Mouse (Mus musculus) embryonic facial prominence, embryonic 13.5 days (tissue): ENCODE results near the gene Myl4. TPM values are rescaled to one million over a fixed set of nuclear protein-coding genes. Genes with fewer than 3 reads are reported as not detected.
A peak's percentile ranks its signal among the peaks of the same experiment; 100 is the strongest.
"Not testable (repeated sequence)": the region's sequence is repeated elsewhere in the genome, so short reads cannot be mapped to it uniquely, and the experiment has no call there.

Experiments used
- ATAC-seq: fragments of 200-750 bp; cut with Nextera tagmentation; 2 replicates; pipeline ENCODE4 v1.8.0; 2017; ENCODE audit warnings: low read depth; ENCODE audit not compliant: insufficient number of reproducible peaks, insufficient read depth, low FRiP score, low TSS enrichment
- H3K27ac ChIP-seq: fragments of 300-500 bp; sonication (generic); 2 replicates; pipeline ENCODE4 v1.5.1; 2015; ENCODE audit warnings: moderate library complexity, mild to moderate bottlenecking, inconsistent platforms
- H3K27me3 ChIP-seq: fragments of 300-500 bp; sonication (generic); 2 replicates; pipeline ENCODE4 v1.6.1; 2015; ENCODE audit warnings: mild to moderate bottlenecking, inconsistent platforms
- H3K36me3 ChIP-seq: fragments of 300-500 bp; sonication (generic); 2 replicates; pipeline ENCODE4 v1.6.1; 2015; ENCODE audit warnings: mild to moderate bottlenecking, inconsistent platforms
- H3K4me1 ChIP-seq: fragments of 300-500 bp; sonication (generic); 2 replicates; pipeline ENCODE4 v1.6.1; 2015; ENCODE audit warnings: inconsistent platforms
- H3K4me2 ChIP-seq: fragments of 300-500 bp; sonication (generic); 2 replicates; pipeline ENCODE4 v1.6.1; 2015; ENCODE audit warnings: moderate library complexity, mild to moderate bottlenecking, inconsistent platforms
- H3K4me3 ChIP-seq: fragments of 300-500 bp; sonication (generic); 2 replicates; pipeline ENCODE4 v1.5.1; 2015; ENCODE audit warnings: mild to moderate bottlenecking, inconsistent platforms
- H3K9ac ChIP-seq: fragments of 300-500 bp; sonication (generic); 2 replicates; pipeline ENCODE4 v1.6.1; 2015; ENCODE audit warnings: mild to moderate bottlenecking, inconsistent platforms
- H3K9me3 ChIP-seq: fragments of 300-500 bp; sonication (generic); 2 replicates; pipeline ENCODE4 v1.6.1; 2016; ENCODE audit warnings: inconsistent platforms
- WGBS: fragments of 180-500 bp; shearing (Covaris S2); methylation state at CpG from one replicate; pipeline ENCODE4 v1.1.7; 2015; ENCODE audit warnings: mixed read lengths; 5-methylcytosine and 5-hydroxymethylcytosine counted together
- polyA plus RNA-seq: library from polyadenylated mRNA; unstranded; fragments of >200 nt; fragmentation: Nextera tagmentation; extraction: Ambion mirVana; gene quantifications from 2 replicates; pipeline ENCODE4 v1.2.1, GENCODE M21; 2015

Myl4 gene
- polyA plus RNA-seq = 18.0 and 21.7 TPM in 2 replicates

- Histone ChIP-seq H3K27me3 (no peaks in the 10 kb centered on the region), H3K4me3 (peak within 1 kb of the TSS; percentile 88), H3K9me3 (no peaks in the 10 kb centered on the region), H3K9ac (peak within 1 kb of the TSS; percentile 100), H3K27ac (peak within 1 kb of the TSS; percentile 93), H3K4me1 (peaks cover 13% of the 10 kb centered on the region; the same call in 1 of the 2 replicates), H3K4me2 (peak within 1 kb of the TSS; percentile 71), H3K36me3 (0 out of 2 replicates have a peak, but pooled peaks cover 4% of the 10 kb centered on the region)
- ATAC-seq = peak; percentile 92
- under 1% methylated on average over 35 of the region's 35 CpGs for WGBS
Observed at GRCm38 (mm10) chr11:104550406-104550974, at the start of gene Myl4, which contains the start of gene Cdc27. TSS of gene Myl4 (plus strand) at chr11:104550663. TSS of gene Cdc27 (minus strand) at chr11:104550620.

DNA sequence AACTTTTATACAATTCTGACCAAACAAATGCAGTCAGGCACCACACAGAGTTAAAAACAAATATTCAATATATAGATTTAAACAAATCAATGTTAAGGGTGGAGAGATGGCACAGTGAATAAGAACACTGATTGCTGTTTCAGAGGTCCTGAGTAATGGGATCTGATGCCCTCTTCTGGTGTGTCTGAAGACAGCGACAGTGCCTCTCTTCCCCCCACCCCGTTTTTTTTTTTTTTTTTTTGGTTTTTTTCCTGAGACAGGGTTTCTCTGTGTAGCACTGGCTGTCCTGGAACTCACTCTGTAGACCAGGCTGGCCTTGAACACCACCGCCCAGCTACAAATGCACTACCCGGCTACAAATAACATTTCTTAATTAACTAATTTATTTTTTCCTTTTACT lies 42.0 kb upstream of the Myl4 start:
- Histone ChIP-seq H3K9me3 (no peaks in the 10 kb centered on the region), H3K27ac (no peak overlapping the region), H3K4me2 (no peak overlapping the region), H3K4me3 (no peak overlapping the region), H3K4me1 (no peaks in the 10 kb centered on the region), H3K27me3 (no peaks in the 10 kb centered on the region), H3K9ac (no peak overlapping the region), H3K36me3 (peaks cover 78% of the 10 kb centered on the region)
- no peak for ATAC-seq
- WGBS = 76% methylated on average over 4 of the region's 4 CpGs

GRCm38 (mm10) chr11:104510606-104511005 lies 39.9 kb upstream of the Myl4 start:
- Histone ChIP-seq H3K9me3 (no peaks in the 10 kb centered on the region), H3K4me1 (no peaks in the 10 kb centered on the region), H3K4me2 (no peak overlapping the region), H3K27ac (no peak overlapping the region), H3K4me3 (no peak overlapping the region), H3K36me3 (peaks cover 82% of the 10 kb centered on the region), H3K27me3 (no peaks in the 10 kb centered on the region), H3K9ac (no peak overlapping the region)
- WGBS = 79% methylated on average over 2 of the region's 2 CpGs
- ATAC-seq = no peak

DNA sequence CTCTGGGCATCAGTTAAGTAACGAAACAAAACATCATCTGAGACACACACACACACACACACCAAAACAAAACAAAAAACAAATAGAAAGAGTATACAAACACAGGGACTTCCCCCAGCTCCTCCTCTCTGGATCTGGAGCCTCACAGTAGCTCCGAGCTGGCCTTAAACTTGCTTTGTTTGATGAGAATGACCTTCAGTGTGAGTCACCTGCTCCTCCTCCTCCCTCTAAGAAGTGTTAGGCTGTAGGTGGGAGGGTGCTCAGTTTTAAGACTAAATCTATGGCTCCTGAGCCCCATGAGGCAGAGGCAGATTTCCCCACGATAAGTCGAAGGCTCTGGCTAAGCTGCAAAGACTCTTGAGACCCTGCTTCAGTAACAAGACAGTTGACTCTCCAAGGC lies 38.0 kb upstream of the Myl4 start:
- H3K36me3 ChIP-seq = peaks cover 83% of the 10 kb centered on the region

DNA sequence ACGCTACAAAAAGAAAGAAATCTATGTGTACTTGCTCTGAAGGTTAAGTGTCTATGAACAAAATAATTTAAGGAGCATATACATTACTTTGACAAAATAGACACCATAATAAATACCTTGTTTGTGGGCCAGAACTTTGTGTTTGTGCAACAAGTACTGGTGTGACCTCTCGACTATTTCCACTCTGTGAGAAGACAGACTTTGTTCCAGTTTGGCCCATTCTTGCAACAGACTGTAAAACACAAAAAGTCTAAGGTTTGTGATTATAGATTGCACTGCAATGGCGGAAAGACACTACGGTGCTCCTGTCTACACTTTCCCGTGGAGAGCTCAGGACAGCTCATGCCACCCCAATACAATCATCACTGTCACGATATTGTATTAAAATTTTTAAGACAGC lies 24.5 kb upstream of the Myl4 start:
- ATAC-seq = no peak
- Histone ChIP-seq H3K9ac (no peak overlapping the region), H3K4me3 (no peak overlapping the region), H3K4me2 (no peak overlapping the region), H3K27ac (no peak overlapping the region), H3K9me3 (no peaks in the 10 kb centered on the region), H3K4me1 (no peaks in the 10 kb centered on the region), H3K27me3 (no peaks in the 10 kb centered on the region), H3K36me3 (peaks cover 73% of the 10 kb centered on the region)
- 95% methylated on average over 6 of the region's 6 CpGs for WGBS

More for the DNA sequence above, 38.0 kb upstream of the Myl4 start:
- no peak overlapping the region for H3K27ac ChIP-seq
- no peaks in the 10 kb centered on the region for H3K4me1 ChIP-seq
- no peaks in the 10 kb centered on the region for H3K27me3 ChIP-seq
- ATAC-seq = no peak
- no peak overlapping the region for H3K4me3 ChIP-seq
- WGBS = 87% methylated on average over 4 of the region's 4 CpGs
- H3K4me2 ChIP-seq = no peak overlapping the region
- no peaks in the 10 kb centered on the region for H3K9me3 ChIP-seq
- H3K9ac ChIP-seq = no peak overlapping the region

- 91% methylated on average over 2 of the region's 2 CpGs for WGBS
- Histone ChIP-seq H3K27ac (no peak overlapping the region), H3K36me3 (peaks cover 45% of the 10 kb centered on the region), H3K4me2 (no peak overlapping the region), H3K4me1 (no peaks in the 10 kb centered on the region), H3K9ac (no peak overlapping the region), H3K4me3 (no peak overlapping the region), H3K27me3 (no peaks in the 10 kb centered on the region), H3K9me3 (no peaks in the 10 kb centered on the region)
- no peak for ATAC-seq
Observed at GRCm38 (mm10) chr11:104536843-104537242, 13.6 kb upstream of the Myl4 start.

GRCm38 (mm10) chr11:104537945-104538555 lies 12.4 kb upstream of the Myl4 start:
- Histone ChIP-seq H3K27me3 (no peaks in the 10 kb centered on the region), H3K4me1 (no peaks in the 10 kb centered on the region), H3K27ac (no peak overlapping the region), H3K9ac (no peak overlapping the region), H3K4me3 (no peak overlapping the region), H3K4me2 (no peak overlapping the region), H3K9me3 (no peaks in the 10 kb centered on the region), H3K36me3 (peaks cover 34% of the 10 kb centered on the region)
- ATAC-seq = no peak
- 99% methylated on average over 2 of the region's 2 CpGs for WGBS

- no peak for ATAC-seq
- H3K27ac ChIP-seq = no peak overlapping the region
Observed at GRCm38 (mm10) chr11:104539811-104540210, 10.7 kb upstream of the Myl4 start.

DNA sequence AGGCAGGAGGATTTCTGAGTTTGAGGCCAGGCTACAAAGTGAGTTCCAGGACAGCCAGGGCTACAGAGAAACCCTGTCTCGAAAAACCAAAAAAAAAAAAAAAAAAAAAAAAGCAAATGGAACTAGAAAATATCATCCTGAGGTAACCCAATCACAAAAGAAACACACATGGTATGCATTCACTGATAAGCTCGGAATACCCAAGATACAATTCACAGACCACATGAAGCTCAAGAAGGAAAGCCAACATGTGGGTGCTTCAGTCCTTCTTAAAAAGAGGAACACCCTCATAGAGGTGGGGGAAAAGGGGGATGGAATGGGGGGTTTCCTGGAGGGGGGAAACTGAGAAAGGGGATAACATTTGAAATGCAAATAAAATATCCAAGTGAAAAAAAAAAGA lies 7.1 kb upstream of the Myl4 start:
- WGBS = 87% methylated on average over 2 of the region's 2 CpGs
- not testable (repeated sequence) for H3K27ac ChIP-seq, ATAC-seq, H3K4me3 ChIP-seq, H3K4me2 ChIP-seq, H3K27me3 ChIP-seq, H3K9me3 ChIP-seq, H3K9ac ChIP-seq
- peaks cover 17% of the 10 kb centered on the region; the same call in 1 of the 2 replicates for H3K4me1 ChIP-seq
- peaks cover 31% of the 10 kb centered on the region for H3K36me3 ChIP-seq

More at GRCm38 (mm10) chr11:104539811-104540210, 10.7 kb upstream of the Myl4 start:
- H3K9ac ChIP-seq = no peak overlapping the region
- no peaks in the 10 kb centered on the region for H3K9me3 ChIP-seq
- H3K4me3 ChIP-seq = no peak overlapping the region
- 93% methylated on average over 5 of the region's 5 CpGs for WGBS
- no peaks in the 10 kb centered on the region for H3K4me1 ChIP-seq
- no peaks in the 10 kb centered on the region for H3K27me3 ChIP-seq
- H3K4me2 ChIP-seq = no peak overlapping the region
- peaks cover 22% of the 10 kb centered on the region for H3K36me3 ChIP-seq

- no peaks in the 10 kb centered on the region for H3K9me3 ChIP-seq
- no peak for ATAC-seq
- no peak overlapping the region for H3K4me3 ChIP-seq
- no peaks in the 10 kb centered on the region for H3K27me3 ChIP-seq
- WGBS = 86% methylated on average over 2 of the region's 2 CpGs
- no peak overlapping the region for H3K4me2 ChIP-seq
- peaks cover 28% of the 10 kb centered on the region for H3K36me3 ChIP-seq
- H3K27ac ChIP-seq = no peak overlapping the region
- H3K4me1 ChIP-seq = peaks cover 20% of the 10 kb centered on the region; the same call in 1 of the 2 replicates
- H3K9ac ChIP-seq = no peak overlapping the region
Observed at GRCm38 (mm10) chr11:104544507-104544906, 6.0 kb upstream of the Myl4 start.

DNA sequence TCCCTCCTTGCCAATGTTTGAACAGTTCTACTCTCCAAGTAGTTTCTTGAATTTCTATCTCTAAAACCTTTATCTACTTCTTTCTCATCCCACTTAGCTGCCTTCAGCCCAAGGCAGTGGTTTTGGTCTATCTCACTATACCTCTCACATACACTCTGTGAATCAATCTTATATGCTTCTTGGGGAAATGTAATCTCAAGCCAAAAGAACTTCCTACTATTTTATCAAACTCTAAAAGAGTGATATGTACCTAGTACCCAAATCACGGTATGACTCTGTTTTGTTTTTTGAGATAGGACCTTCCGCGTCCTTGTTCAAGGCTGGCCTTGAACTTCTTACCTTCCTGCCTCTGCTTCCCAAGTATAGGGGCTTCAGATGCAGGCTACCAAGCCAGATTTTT lies 3.0 kb upstream of the Myl4 start:
- Histone ChIP-seq H3K27me3 (no peaks in the 10 kb centered on the region), H3K9ac (no peak overlapping the region), H3K27ac (no peak overlapping the region), H3K9me3 (no peaks in the 10 kb centered on the region), H3K4me2 (no peak overlapping the region), H3K4me3 (no peak overlapping the region), H3K4me1 (peaks cover 20% of the 10 kb centered on the region; the same call in 1 of the 2 replicates), H3K36me3 (peaks cover 14% of the 10 kb centered on the region; the same call in 1 of the 2 replicates)
- ATAC-seq = no peak
- WGBS = 97% methylated on average over 3 of the region's 3 CpGs
